Mouse (Mus musculus): ENCODE measurements at regions not wholly inside any gene's neighbourhood (a gene's known extent, or its start where the extent isn't known, plus 50 kb on each side); places are given as distances from the start of the nearest gene placed in this dataset.

GRCm38 (mm10) chr12:65416909-65417308 is 191.6 kb downstream of the Wdr20rt start:
- H3K9me3 ChIP-seq (ENCODE audit: control insufficient read depth, low read length) = no peaks in the 10 kb centered on the region
- no peaks in the 10 kb centered on the region for H3K27me3 ChIP-seq (ENCODE audit: control insufficient read depth, insufficient read depth, low read length)
- no peaks in the 10 kb centered on the region for H3K36me3 ChIP-seq (ENCODE audit: control insufficient read depth, insufficient read depth, low read length)
- no peak overlapping the region for H3K4me3 ChIP-seq (replicated peaks; ENCODE audit: low read length)
- H3K4me1 ChIP-seq (ENCODE audit: control insufficient read depth, insufficient read depth, low read length) = no peaks in the 10 kb centered on the region
- no peak overlapping the region for H3K27ac ChIP-seq (replicated peaks; ENCODE audit: low read depth, low read length)
- no peak overlapping the region for H3K9ac ChIP-seq (ENCODE audit: low read depth, low read length, severe bottlenecking)
- TF ChIP-seq POLR2A (IDR thresholded peaks at IDR 0.05; ENCODE audit: borderline replicate concordance, extremely low read depth, insufficient read depth, insufficient read length) = no peak
- H3K4me2 ChIP-seq (replicated peaks; ENCODE audit: low read depth, low read length, severe bottlenecking) = no peak overlapping the region
- ATAC-seq (ENCODE audit: low FRiP score, low read depth) (no peak), DNase-seq (ENCODE audit: low spot score) (no peak)
- WGBS = 62% methylated on average over 5 of the region's 5 CpGs

GRCm38 (mm10) chr12:65420127-65420526 is 194.8 kb downstream of the Wdr20rt start:
- WGBS = 76% methylated on average over 7 of the region's 7 CpGs
- no peak for ATAC-seq (ENCODE audit: low FRiP score, low read depth)
- Histone ChIP-seq H3K9ac (ENCODE audit: low read depth, low read length, severe bottlenecking) (no peak overlapping the region), H3K4me1 (ENCODE audit: control insufficient read depth, insufficient read depth, low read length) (no peaks in the 10 kb centered on the region), H3K4me2 (replicated peaks; ENCODE audit: low read depth, low read length, severe bottlenecking) (no peak overlapping the region), H3K27ac (replicated peaks; ENCODE audit: low read depth, low read length) (no peak overlapping the region), H3K36me3 (ENCODE audit: control insufficient read depth, insufficient read depth, low read length) (no peaks in the 10 kb centered on the region), H3K9me3 (ENCODE audit: control insufficient read depth, low read length) (no peaks in the 10 kb centered on the region), H3K27me3 (ENCODE audit: control insufficient read depth, insufficient read depth, low read length) (no peaks in the 10 kb centered on the region), H3K4me3 (replicated peaks; ENCODE audit: low read length) (no peak overlapping the region)
- DNase-seq (ENCODE audit: low spot score) = no peak
- TF ChIP-seq POLR2A (IDR thresholded peaks at IDR 0.05; ENCODE audit: borderline replicate concordance, extremely low read depth, insufficient read depth, insufficient read length) = no peak

GRCm38 (mm10) chr12:65424506-65424905 is 199.2 kb downstream of the Wdr20rt start:
- no peaks in the 10 kb centered on the region for H3K27me3 ChIP-seq (ENCODE audit: control insufficient read depth, insufficient read depth, low read length)
- WGBS = 94% methylated on average over 2 of the region's 2 CpGs

GRCm38 (mm10) chr12:65425440-65425839 is 200.1 kb downstream of the Wdr20rt start:
- no peak for ATAC-seq (ENCODE audit: low FRiP score, low read depth)
- DNase-seq (ENCODE audit: low spot score) = no peak
- Histone ChIP-seq H3K4me1 (ENCODE audit: control insufficient read depth, insufficient read depth, low read length) (peaks cover 11% of the 10 kb centered on the region; the same call in 1 of the 2 replicates), H3K4me2 (replicated peaks; ENCODE audit: low read depth, low read length, severe bottlenecking) (no peak overlapping the region), H3K27ac (replicated peaks; ENCODE audit: low read depth, low read length) (no peak overlapping the region), H3K36me3 (ENCODE audit: control insufficient read depth, insufficient read depth, low read length) (no peaks in the 10 kb centered on the region), H3K27me3 (ENCODE audit: control insufficient read depth, insufficient read depth, low read length) (no peaks in the 10 kb centered on the region), H3K9me3 (ENCODE audit: control insufficient read depth, low read length) (no peaks in the 10 kb centered on the region), H3K9ac (ENCODE audit: low read depth, low read length, severe bottlenecking) (no peak overlapping the region), H3K4me3 (replicated peaks; ENCODE audit: low read length) (no peak overlapping the region)
- TF ChIP-seq POLR2A (IDR thresholded peaks at IDR 0.05; ENCODE audit: borderline replicate concordance, extremely low read depth, insufficient read depth, insufficient read length) = no peak
- 100% methylated on average over 2 of the region's 2 CpGs for WGBS

More at GRCm38 (mm10) chr12:65424506-65424905, 199.2 kb downstream of the Wdr20rt start:
- Histone ChIP-seq H3K27ac (replicated peaks; ENCODE audit: low read depth, low read length) (no peak overlapping the region), H3K4me2 (replicated peaks; ENCODE audit: low read depth, low read length, severe bottlenecking) (no peak overlapping the region), H3K9me3 (ENCODE audit: control insufficient read depth, low read length) (no peaks in the 10 kb centered on the region), H3K4me3 (replicated peaks; ENCODE audit: low read length) (no peak overlapping the region), H3K9ac (ENCODE audit: low read depth, low read length, severe bottlenecking) (no peak overlapping the region), H3K36me3 (ENCODE audit: control insufficient read depth, insufficient read depth, low read length) (no peaks in the 10 kb centered on the region), H3K4me1 (ENCODE audit: control insufficient read depth, insufficient read depth, low read length) (peaks cover 11% of the 10 kb centered on the region; the same call in 1 of the 2 replicates)
- ATAC-seq (ENCODE audit: low FRiP score, low read depth) = no peak
- TF ChIP-seq POLR2A (IDR thresholded peaks at IDR 0.05; ENCODE audit: borderline replicate concordance, extremely low read depth, insufficient read depth, insufficient read length) = no peak
- DNase-seq (ENCODE audit: low spot score) = no peak

- WGBS = 77% methylated on average over 11 of the region's 11 CpGs
- Histone ChIP-seq H3K9me3 (ENCODE audit: control insufficient read depth, low read length) (no peaks in the 10 kb centered on the region), H3K4me2 (replicated peaks; ENCODE audit: low read depth, low read length, severe bottlenecking) (no peak overlapping the region), H3K27me3 (ENCODE audit: control insufficient read depth, insufficient read depth, low read length) (no peaks in the 10 kb centered on the region), H3K27ac (replicated peaks; ENCODE audit: low read depth, low read length) (no peak overlapping the region), H3K9ac (ENCODE audit: low read depth, low read length, severe bottlenecking) (no peak overlapping the region), H3K4me3 (replicated peaks; ENCODE audit: low read length) (no peak overlapping the region), H3K4me1 (ENCODE audit: control insufficient read depth, insufficient read depth, low read length) (peaks cover 11% of the 10 kb centered on the region; the same call in 1 of the 2 replicates), H3K36me3 (ENCODE audit: control insufficient read depth, insufficient read depth, low read length) (no peaks in the 10 kb centered on the region)
- DNase-seq (ENCODE audit: low spot score) = no peak
- no peak for TF ChIP-seq POLR2A (IDR thresholded peaks at IDR 0.05; ENCODE audit: borderline replicate concordance, extremely low read depth, insufficient read depth, insufficient read length)
- ATAC-seq (ENCODE audit: low FRiP score, low read depth) = no peak
Measured at GRCm38 (mm10) chr12:65426884-65427283, 201.6 kb downstream of the Wdr20rt start.
